Mouse (Mus musculus) lung, postnatal 0 days (tissue): ENCODE results near the gene Stat5a.

ENCODE experiments used
- CTCF ChIP-seq: IDR thresholded peaks from 2 replicates; pipeline ENCODE4 v1.5.1; 2016; ENCODE audit warnings: antibody characterized with exemption, mild to moderate bottlenecking
- EP300 ChIP-seq: IDR thresholded peaks from 2 replicates; pipeline ENCODE4 v1.6.1; 2016; ENCODE audit warnings: antibody characterized with exemption, mild to moderate bottlenecking, control low read depth

DNA sequence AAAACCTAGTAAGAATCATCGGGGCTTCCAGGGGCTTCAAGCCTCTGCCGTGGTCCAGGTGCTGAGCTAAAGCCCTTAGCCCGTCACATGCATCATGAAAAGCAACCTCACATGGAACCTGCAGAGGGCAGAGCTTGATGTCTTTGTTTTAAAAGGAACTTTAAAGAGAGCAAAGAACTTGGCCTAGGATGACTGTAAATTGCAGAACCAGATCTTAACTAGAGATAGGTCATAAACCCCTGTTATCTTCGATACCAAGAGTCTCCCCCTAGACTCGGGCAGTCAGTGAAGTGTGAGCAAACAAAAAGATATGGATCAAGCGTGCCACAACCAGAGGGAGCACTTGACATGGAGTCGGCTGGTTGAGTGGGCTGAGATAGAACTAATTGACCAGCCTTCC is 6.5 kb downstream of the Stat5a start:
- TF ChIP-seq CTCF (no peak), EP300 (no peak)
